Mouse (Mus musculus): ENCODE measurements around the gene Ppm1a. TPM values are rescaled to one million over a fixed set of nuclear protein-coding genes. Genes with fewer than 3 reads are reported as not detected.

Gene Ppm1a
- total RNA-seq, 1 experiment = 121 TPM

DNA sequence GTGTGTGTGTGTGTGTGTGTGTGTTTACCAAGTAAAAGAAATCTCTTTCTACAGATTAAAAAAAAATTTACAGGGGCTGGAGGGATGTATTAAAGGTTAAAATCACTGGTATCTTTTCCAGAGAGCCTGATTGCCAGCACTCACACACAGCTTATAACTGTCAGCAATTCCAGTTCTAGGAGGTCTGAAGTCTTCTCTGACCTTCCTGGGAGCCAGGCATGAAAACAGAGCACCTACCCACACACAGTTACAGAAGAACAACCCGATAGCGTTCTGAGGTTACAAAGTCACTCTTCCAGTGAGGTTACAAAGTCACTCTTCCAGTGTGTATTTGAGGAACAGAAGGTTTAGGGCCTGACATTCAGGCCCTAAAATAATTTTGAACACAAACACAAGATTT is 38.2 kb upstream of the Ppm1a start:
- Histone ChIP-seq H3K9me3 (ENCODE audit: control insufficient read depth, insufficient read depth, low read depth, low read length) (no peaks in the 10 kb centered on the region), H3K4me3 (ENCODE audit: insufficient read depth in 1 of 2, low read depth in 1 of 2, low read length in 2 of 2, poor library complexity in 1 of 2, severe bottlenecking in 1 of 2) (no peak overlapping the region), H3K36me3 (ENCODE audit: control insufficient read depth, insufficient read depth, low read length, poor library complexity, severe bottlenecking) (no peaks in the 10 kb centered on the region), H3K27ac (ENCODE audit: insufficient read depth, low read depth, low read length, poor library complexity, severe bottlenecking) (no peak overlapping the region), H3K4me1 (ENCODE audit: control insufficient read depth in 2 of 2, insufficient read depth in 2 of 2, low read length in 2 of 2, poor library complexity in 1 of 2) (peaks cover 3 to 14% of the 10 kb centered on the region in 2 experiments; a peak in 3 of 4 replicates), H3K9ac (ENCODE audit: insufficient read depth, low read depth, low read length, poor library complexity, severe bottlenecking) (no peak overlapping the region)
- no peak for DNase-seq (ENCODE audit: low read depth, low spot score)
- in situ Hi-C loops (cut with MboI; ENCODE audit: low sequenced_read_pairs in 2 of 2, unreplicated experiment in 2 of 2) = no loop called here
- TF ChIP-seq HCFC1 (IDR thresholded peaks at IDR 0.05; ENCODE audit: borderline replicate concordance, insufficient read depth, low read length) (no peak), ZNF384 (IDR thresholded peaks at IDR 0.05; ENCODE audit: low read depth, low read length) (no peak), ZC3H11A (IDR thresholded peaks at IDR 0.05; ENCODE audit: borderline replicate concordance, low read depth, low read length) (no peak), CHD2 (IDR thresholded peaks at IDR 0.05; ENCODE audit: low read depth, low read length) (no peak), MAFK (IDR thresholded peaks at IDR 0.05; ENCODE audit: insufficient read depth, low read depth, low read length) (no peak)

DNA sequence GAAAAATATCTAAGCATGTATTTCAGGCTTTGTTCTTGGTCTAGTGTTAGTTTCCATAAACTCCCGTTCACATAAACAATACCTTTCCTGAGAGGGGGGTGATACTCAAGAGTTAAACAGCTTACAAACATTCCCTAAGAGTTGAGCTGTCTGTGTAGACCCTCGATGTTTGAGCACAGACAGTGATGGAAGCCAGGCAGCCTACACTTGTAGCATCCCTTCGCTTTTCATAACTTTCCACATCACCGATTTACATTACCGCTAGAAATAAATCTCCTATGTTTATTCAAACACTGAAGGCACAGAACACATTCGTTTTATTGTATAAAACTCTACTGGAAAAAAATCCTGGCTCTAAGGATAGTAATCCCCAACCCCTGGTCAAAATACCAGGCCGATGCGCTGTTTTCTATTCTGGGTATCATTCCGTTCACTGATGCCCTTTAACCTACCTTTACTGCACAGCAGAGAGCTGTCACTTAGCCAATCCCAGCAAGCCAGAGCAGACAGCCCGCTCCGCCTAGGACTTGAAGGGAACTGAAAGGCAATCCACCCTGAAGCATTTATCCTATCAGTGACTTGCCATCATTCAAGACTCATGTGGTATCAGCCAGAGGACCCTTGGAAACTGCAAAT is 37.7 kb upstream of the Ppm1a start:
- H3K27ac ChIP-seq (ENCODE audit: insufficient read depth, low read depth, low read length, poor library complexity, severe bottlenecking) = no peak overlapping the region
- TF ChIP-seq HCFC1 (IDR thresholded peaks at IDR 0.05; ENCODE audit: borderline replicate concordance, insufficient read depth, low read length) (no peak), CHD2 (IDR thresholded peaks at IDR 0.05; ENCODE audit: low read depth, low read length) (no peak), MAFK (IDR thresholded peaks at IDR 0.05; ENCODE audit: insufficient read depth, low read depth, low read length) (no peak), ZNF384 (IDR thresholded peaks at IDR 0.05; ENCODE audit: low read depth, low read length) (no peak), ZC3H11A (IDR thresholded peaks at IDR 0.05; ENCODE audit: borderline replicate concordance, low read depth, low read length) (no peak)
- in situ Hi-C loops (cut with MboI; ENCODE audit: low sequenced_read_pairs in 2 of 2, unreplicated experiment in 2 of 2) = no loop called here
- H3K9me3 ChIP-seq (ENCODE audit: control insufficient read depth, insufficient read depth, low read depth, low read length) = no peaks in the 10 kb centered on the region
- peaks cover 3 to 14% of the 10 kb centered on the region in 2 experiments; a peak in 3 of 4 replicates for H3K4me1 ChIP-seq (ENCODE audit: control insufficient read depth in 2 of 2, insufficient read depth in 2 of 2, low read length in 2 of 2, poor library complexity in 1 of 2)
- H3K9ac ChIP-seq (ENCODE audit: insufficient read depth, low read depth, low read length, poor library complexity, severe bottlenecking) = no peak overlapping the region
- H3K36me3 ChIP-seq (ENCODE audit: control insufficient read depth, insufficient read depth, low read length, poor library complexity, severe bottlenecking) = no peaks in the 10 kb centered on the region
- no peak overlapping the region for H3K4me3 ChIP-seq (ENCODE audit: insufficient read depth in 1 of 2, low read depth in 1 of 2, low read length in 2 of 2, poor library complexity in 1 of 2, severe bottlenecking in 1 of 2)
- DNase-seq (ENCODE audit: low read depth, low spot score) = no peak

DNA sequence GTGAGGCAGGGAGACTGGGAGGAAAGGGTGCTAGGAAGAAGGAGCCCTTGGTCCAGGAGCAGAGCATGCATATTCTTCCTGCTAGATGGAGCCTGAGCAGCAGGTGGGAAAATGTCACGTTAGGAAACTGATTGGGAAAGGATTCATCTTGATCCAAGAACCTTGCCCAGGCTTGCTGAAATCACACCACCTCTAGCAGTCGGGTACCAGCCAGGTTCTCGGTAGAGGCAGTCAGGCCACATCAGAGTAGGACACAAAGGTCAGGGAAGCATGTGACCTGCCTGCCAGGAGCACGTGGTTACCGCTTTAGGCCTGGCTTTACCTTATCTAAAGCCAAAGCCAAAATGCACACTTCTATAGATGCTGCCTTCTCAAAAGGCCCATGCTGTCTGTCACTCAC is 35.5 kb upstream of the Ppm1a start:
- no peak for DNase-seq (ENCODE audit: low read depth, low spot score)
- Histone ChIP-seq H3K9ac (ENCODE audit: insufficient read depth, low read depth, low read length, poor library complexity, severe bottlenecking) (no peak overlapping the region), H3K4me3 (ENCODE audit: insufficient read depth in 1 of 2, low read depth in 1 of 2, low read length in 2 of 2, poor library complexity in 1 of 2, severe bottlenecking in 1 of 2) (no peak overlapping the region), H3K9me3 (ENCODE audit: control insufficient read depth, insufficient read depth, low read depth, low read length) (no peaks in the 10 kb centered on the region), H3K36me3 (ENCODE audit: control insufficient read depth, insufficient read depth, low read length, poor library complexity, severe bottlenecking) (no peaks in the 10 kb centered on the region), H3K4me1 (ENCODE audit: control insufficient read depth in 2 of 2, insufficient read depth in 2 of 2, low read length in 2 of 2, poor library complexity in 1 of 2) (peaks cover 0 to 9% of the 10 kb centered on the region in 2 experiments; a peak in 3 of 4 replicates), H3K27ac (ENCODE audit: insufficient read depth, low read depth, low read length, poor library complexity, severe bottlenecking) (no peak overlapping the region)
- TF ChIP-seq MAFK (IDR thresholded peaks at IDR 0.05; ENCODE audit: insufficient read depth, low read depth, low read length) (no peak), ZNF384 (IDR thresholded peaks at IDR 0.05; ENCODE audit: low read depth, low read length) (no peak), HCFC1 (IDR thresholded peaks at IDR 0.05; ENCODE audit: borderline replicate concordance, insufficient read depth, low read length) (no peak), CHD2 (IDR thresholded peaks at IDR 0.05; ENCODE audit: low read depth, low read length) (no peak), ZC3H11A (IDR thresholded peaks at IDR 0.05; ENCODE audit: borderline replicate concordance, low read depth, low read length) (no peak)
- in situ Hi-C loops (cut with MboI; ENCODE audit: low sequenced_read_pairs in 2 of 2, unreplicated experiment in 2 of 2) = no loop called here

DNA sequence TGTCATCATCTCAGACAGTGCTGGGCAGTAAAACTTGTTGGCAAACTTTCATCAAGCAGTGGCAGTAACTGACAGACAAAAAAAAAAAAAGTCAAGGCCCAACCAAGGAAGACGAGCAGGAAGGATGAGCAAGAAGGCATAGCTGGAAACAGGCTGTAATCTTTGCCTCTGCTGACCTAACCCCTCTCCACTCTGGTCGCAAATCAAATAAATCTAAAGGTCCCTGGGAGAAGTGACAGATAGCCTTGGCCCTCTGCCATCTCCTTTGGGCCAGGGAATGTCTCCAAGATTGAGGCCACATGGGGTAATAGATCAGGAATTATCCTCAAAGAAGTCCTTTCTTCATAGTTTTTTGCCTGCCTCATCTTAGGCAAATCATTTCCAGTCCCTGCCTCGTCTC is 33.3 kb upstream of the Ppm1a start:
- Histone ChIP-seq H3K4me1 (ENCODE audit: control insufficient read depth in 2 of 2, insufficient read depth in 2 of 2, low read length in 2 of 2, poor library complexity in 1 of 2) (peaks cover 0 to 3% of the 10 kb centered on the region in 2 experiments; a peak in 2 of 4 replicates), H3K27ac (ENCODE audit: insufficient read depth, low read depth, low read length, poor library complexity, severe bottlenecking) (no peak overlapping the region), H3K36me3 (ENCODE audit: control insufficient read depth, insufficient read depth, low read length, poor library complexity, severe bottlenecking) (no peaks in the 10 kb centered on the region), H3K9me3 (ENCODE audit: control insufficient read depth, insufficient read depth, low read depth, low read length) (no peaks in the 10 kb centered on the region), H3K9ac (ENCODE audit: insufficient read depth, low read depth, low read length, poor library complexity, severe bottlenecking) (no peak overlapping the region), H3K4me3 (ENCODE audit: insufficient read depth in 1 of 2, low read depth in 1 of 2, low read length in 2 of 2, poor library complexity in 1 of 2, severe bottlenecking in 1 of 2) (no peak overlapping the region)
- no peak for DNase-seq (ENCODE audit: low read depth, low spot score)
- TF ChIP-seq ZC3H11A (IDR thresholded peaks at IDR 0.05; ENCODE audit: borderline replicate concordance, low read depth, low read length) = no peak
- TF ChIP-seq MAFK (IDR thresholded peaks at IDR 0.05; ENCODE audit: insufficient read depth, low read depth, low read length) = no peak
- no peak for TF ChIP-seq HCFC1 (IDR thresholded peaks at IDR 0.05; ENCODE audit: borderline replicate concordance, insufficient read depth, low read length)
- TF ChIP-seq CHD2 (IDR thresholded peaks at IDR 0.05; ENCODE audit: low read depth, low read length) = no peak
- no peak for TF ChIP-seq ZNF384 (IDR thresholded peaks at IDR 0.05; ENCODE audit: low read depth, low read length)
- in situ Hi-C loops (cut with MboI; ENCODE audit: low sequenced_read_pairs in 2 of 2, unreplicated experiment in 2 of 2) = no loop called here

Data from ES-E14 (cell line).